Comparison of ENCODE assay signal across 7 mouse cellular contexts in genomic region chr6:72098691-72099090, GRCm38 (mm10). TPM values are rescaled to one million over a fixed set of nuclear protein-coding genes. Genes with fewer than 3 reads are reported as not detected.
A peak's percentile ranks its signal among the peaks of the same experiment; 100 is the strongest.
DNase-seq lines count a peak whose midpoint lies in the region; ATAC-seq lines count a peak whose summit lies in the region.

No protein-coding gene starts in this region.

- WGBS in embryonic facial prominence, embryonic 14.5 days = 20% methylated on average over 2 of the region's 2 CpGs
- WGBS in limb, embryonic 13.5 days = 17% methylated on average over 2 of the region's 2 CpGs
- WGBS in stomach, embryonic 14.5 days = 20% methylated on average over 2 of the region's 2 CpGs

- H3K4me1 ChIP-seq in embryonic facial prominence, embryonic 14.5 days (ENCODE audit: control insufficient read depth, insufficient read depth, low read length) = peaks cover 10% of the 10 kb centered on the region; the same call in 1 of the 2 replicates
- H3K4me1 ChIP-seq in limb, embryonic 13.5 days = peaks cover 48% of the 10 kb centered on the region
- H3K4me1 ChIP-seq in stomach, embryonic 14.5 days (ENCODE audit: control insufficient read depth, insufficient read depth, low read length) = peaks cover 19% of the 10 kb centered on the region; the same call in 1 of the 2 replicates

- peak overlapping the region; percentile 95 for H3K4me2 ChIP-seq in embryonic facial prominence, embryonic 14.5 days (ENCODE audit: low read depth, low read length)
- peak overlapping the region; percentile 95 for H3K4me2 ChIP-seq in limb, embryonic 13.5 days (replicated peaks)
- H3K4me2 ChIP-seq in stomach, embryonic 14.5 days (replicated peaks; ENCODE audit: low read depth, low read length) = peak overlapping the region; percentile 98

- no peaks in the 10 kb centered on the region for H3K27me3 ChIP-seq in embryonic facial prominence, embryonic 14.5 days (replicated peaks; ENCODE audit: control insufficient read depth, insufficient read depth, low read length)
- no peaks in the 10 kb centered on the region for H3K27me3 ChIP-seq in limb, embryonic 13.5 days
- H3K27me3 ChIP-seq in stomach, embryonic 14.5 days (ENCODE audit: control insufficient read depth, insufficient read depth, low read length) = no peaks in the 10 kb centered on the region

- H3K27ac ChIP-seq in embryonic facial prominence, embryonic 14.5 days (replicated peaks; ENCODE audit: low read depth, low read length) = no peak overlapping the region
- no peak overlapping the region; the same call in 1 of the 2 replicates for H3K27ac ChIP-seq in limb, embryonic 13.5 days
- no peak overlapping the region for H3K27ac ChIP-seq in stomach, embryonic 14.5 days (ENCODE audit: low read length)

- intact Hi-C loops in left cerebral cortex, postnatal 4 days (cut with DNase I) = no loop called here

- H3K4me3 ChIP-seq in embryonic facial prominence, embryonic 14.5 days (ENCODE audit: low read depth, low read length) = peak overlapping the region; percentile 81
- H3K4me3 ChIP-seq in limb, embryonic 13.5 days = peak overlapping the region; percentile 79
- peak overlapping the region; percentile 79 for H3K4me3 ChIP-seq in stomach, embryonic 14.5 days (ENCODE audit: low read depth, low read length)

- no peaks in the 10 kb centered on the region for H3K9me3 ChIP-seq in embryonic facial prominence, embryonic 14.5 days (ENCODE audit: control insufficient read depth, low read length)
- H3K9me3 ChIP-seq in limb, embryonic 13.5 days = no peaks in the 10 kb centered on the region
- H3K9me3 ChIP-seq in stomach, embryonic 14.5 days (ENCODE audit: control insufficient read depth, low read depth, low read length) = no peaks in the 10 kb centered on the region

- ATAC-seq in embryonic facial prominence, embryonic 14.5 days (ENCODE audit: low read depth) = no peak
- no peak for ATAC-seq in limb, embryonic 13.5 days (ENCODE audit: low FRiP score, low read depth)
- no peak for ATAC-seq in stomach, embryonic 14.5 days (ENCODE audit: insufficient number of reproducible peaks, insufficient read depth, low FRiP score, low read depth)

- H3K9ac ChIP-seq in embryonic facial prominence, embryonic 14.5 days (ENCODE audit: low read depth, low read length) = peak overlapping the region; percentile 38; the same call in 1 of the 2 replicates
- peak overlapping the region; percentile 85 for H3K9ac ChIP-seq in limb, embryonic 13.5 days
- H3K9ac ChIP-seq in stomach, embryonic 14.5 days (replicated peaks; ENCODE audit: low read depth, low read length) = peak overlapping the region; percentile 80; the same call in 1 of the 2 replicates

- peak; percentile 17 for DNase-seq in left cerebral cortex, postnatal 4 days
- no peak for DNase-seq in left cerebral cortex, adult 8-10 months (ENCODE audit: low spot score in 2 of 2)
- peak; percentile 93 for DNase-seq in brain, adult 2 months (ENCODE audit: low read depth, low spot score)
- peak; percentile 67 for DNase-seq in embryonic facial prominence, embryonic 14.5 days (ENCODE audit: low spot score)
- no peak for DNase-seq in urinary bladder, postnatal 36 days (ENCODE audit: low spot score in 2 of 2)

- no peaks in the 10 kb centered on the region for H3K36me3 ChIP-seq in embryonic facial prominence, embryonic 14.5 days (ENCODE audit: control insufficient read depth, insufficient read depth, low read length)
- H3K36me3 ChIP-seq in limb, embryonic 13.5 days = no peaks in the 10 kb centered on the region
- H3K36me3 ChIP-seq in stomach, embryonic 14.5 days (ENCODE audit: control insufficient read depth, insufficient read depth, low read length) = no peaks in the 10 kb centered on the region

RNA-seq across cellular contexts. Expression of gene St3gal5, which starts 1.3 kb away (rescaled TPM):
- 10 to 100 TPM; 55.3 to 63.6 TPM for total RNA-seq in left cerebral cortex, postnatal 4 days (2021)
- 100 to 1,000 TPM; 157 to 182 (median 165) TPM for total RNA-seq in left cerebral cortex, adult 8-10 months (2022)
- 31.3 and 33.6 TPM in 2 replicates for polyA plus RNA-seq in embryonic facial prominence, embryonic 14.5 days (2014; fragmentation: Nextera tagmentation; extraction: Ambion mirVana)
- polyA plus RNA-seq in limb, embryonic 13.5 days (2015; fragmentation: Nextera tagmentation; extraction: Ambion mirVana) = 30.6 and 31.2 TPM in 2 replicates
- polyA plus RNA-seq in stomach, embryonic 14.5 days (2014; fragmentation: Nextera tagmentation; extraction: Ambion mirVana) = 27.0 and 28.3 TPM in 2 replicates

Comparison
In these comparisons a context has a peak if more than half of its experiments do, and no peak if none do; other contexts are left out.
1. DNase-seq: peak in left cerebral cortex, postnatal 4 days (single experiment), brain, adult 2 months (single experiment) and embryonic facial prominence, embryonic 14.5 days (single experiment); none in left cerebral cortex, adult 8-10 months (0 of 2) and urinary bladder, postnatal 36 days (0 of 2).
2. Peak in every context shown above with its lines, with median percentiles within 50 percentile points of each other: H3K4me2 ChIP-seq, H3K4me3 ChIP-seq and H3K9ac ChIP-seq.